Mouse (Mus musculus) stomach, postnatal 0 days (tissue): ENCODE results near the gene Tbc1d4.

Experiments
- CTCF ChIP-seq: IDR thresholded peaks from 2 replicates; pipeline ENCODE4 v1.5.1; 2016; ENCODE audit warnings: antibody characterized with exemption, low read depth, mild to moderate bottlenecking, moderate library complexity
- EP300 ChIP-seq: optimal IDR thresholded peaks from 2 replicates; pipeline ENCODE3; 2016; ENCODE audit warnings: antibody characterized with exemption

DNA sequence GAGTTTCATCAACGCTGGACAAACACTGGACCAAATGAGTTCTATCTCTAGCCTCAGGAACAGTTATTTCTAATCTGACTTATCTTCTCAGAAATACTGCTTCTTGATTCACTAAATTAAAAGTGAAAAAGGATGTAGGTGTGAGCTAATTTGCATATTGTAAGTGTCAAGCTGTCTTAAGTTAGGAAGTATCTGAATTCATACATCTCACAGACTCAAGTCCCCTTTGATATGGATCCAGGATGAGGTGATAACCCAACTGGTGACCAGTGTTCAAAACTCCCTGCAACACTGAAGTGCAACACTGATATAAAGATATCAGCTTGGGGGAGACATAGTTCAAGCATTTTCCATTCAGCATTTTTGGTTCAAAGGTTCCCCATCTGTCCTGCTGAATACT is 141.5 kb downstream of the Tbc1d4 start:
- TF ChIP-seq CTCF (no peak), EP300 (no peak)
